Mouse (Mus musculus) hindbrain, postnatal 0 days (tissue): ENCODE data around the gene Wipf1. TPM values are rescaled to one million over a fixed set of nuclear protein-coding genes. Genes with fewer than 3 reads are reported as not detected.

ENCODE experiments used
- ATAC-seq: fragments of 200-750 bp; cut with Nextera tagmentation; 2 replicates; pipeline ENCODE4 v1.8.0; 2017; ENCODE audit warnings: mild to moderate bottlenecking, moderate TSS enrichment, moderate library complexity
- DNase-seq: peaks from one replicate; pipeline ENCODE4 v3.0.0-alpha.2; 2015; ENCODE audit warnings: low spot score
- H3K27ac ChIP-seq: fragments of 300-500 bp; sonication (generic); 2 replicates; pipeline ENCODE4 v1.5.1; 2014; ENCODE audit warnings: mild to moderate bottlenecking
- H3K27me3 ChIP-seq: fragments of 300-500 bp; sonication (generic); 2 replicates; pipeline ENCODE4 v1.6.1; 2014; ENCODE audit warnings: low read length, mixed read lengths; ENCODE audit not compliant: insufficient read depth
- H3K36me3 ChIP-seq: fragments of 300-500 bp; sonication (generic); 2 replicates; pipeline ENCODE4 v1.6.1; 2014; ENCODE audit warnings: low read length, mixed read lengths; ENCODE audit not compliant: insufficient read depth
- H3K4me1 ChIP-seq: fragments of 300-500 bp; sonication (generic); 2 replicates; pipeline ENCODE4 v1.6.1; 2014; ENCODE audit warnings: antibody characterized with exemption, low read length, mixed read lengths; ENCODE audit not compliant: insufficient read depth
- H3K4me2 ChIP-seq: fragments of 300-500 bp; sonication (generic); 2 replicates; pipeline ENCODE4 v1.6.1; 2014; ENCODE audit warnings: low read depth, mild to moderate bottlenecking, low read length, moderate library complexity, mixed read lengths
- H3K4me3 ChIP-seq: fragments of 300-500 bp; sonication (generic); 2 replicates; pipeline ENCODE4 v1.5.1; 2014; ENCODE audit warnings: low read length
- H3K9ac ChIP-seq: fragments of 300-500 bp; sonication (generic); replicated peaks from 2 replicates; pipeline ENCODE4 v1.6.1; 2014; ENCODE audit warnings: mild to moderate bottlenecking, low read length, moderate library complexity, mixed read lengths
- H3K9me3 ChIP-seq: fragments of 300-500 bp; sonication (generic); 2 replicates; pipeline ENCODE4 v1.6.1; 2016; ENCODE audit warnings: low read length, mixed read lengths
- CTCF ChIP-seq: IDR thresholded peaks from 2 replicates; pipeline ENCODE4 v1.5.1; 2016; ENCODE audit warnings: antibody characterized with exemption, control low read depth, low read depth
- WGBS: fragments of 180-500 bp; shearing (Covaris S2); extraction: QIAGEN DNeasy Blood & Tissue Kit; methylation state at CpG from one replicate; pipeline ENCODE4 v1.1.7; 2014; 5-methylcytosine and 5-hydroxymethylcytosine counted together
- polyA plus RNA-seq: library from polyadenylated mRNA; unstranded; fragments of >200 nt; fragmentation: Nextera tagmentation; extraction: Ambion mirVana; gene quantifications from 2 replicates; pipeline ENCODE4 v1.2.1, GENCODE M21; 2015
- total RNA-seq: library from RNA; depleted of rRNA; stranded (reverse); fragments of >200 nt; gene quantifications from 2 replicates; pipeline ENCODE4 v1.2.3, GENCODE M21; 2014; rRNA removed

Gene Wipf1
- 2.4 and 3.0 TPM in 2 replicates for total RNA-seq
- polyA plus RNA-seq, result 2.6 TPM in 2 replicates

DNA sequence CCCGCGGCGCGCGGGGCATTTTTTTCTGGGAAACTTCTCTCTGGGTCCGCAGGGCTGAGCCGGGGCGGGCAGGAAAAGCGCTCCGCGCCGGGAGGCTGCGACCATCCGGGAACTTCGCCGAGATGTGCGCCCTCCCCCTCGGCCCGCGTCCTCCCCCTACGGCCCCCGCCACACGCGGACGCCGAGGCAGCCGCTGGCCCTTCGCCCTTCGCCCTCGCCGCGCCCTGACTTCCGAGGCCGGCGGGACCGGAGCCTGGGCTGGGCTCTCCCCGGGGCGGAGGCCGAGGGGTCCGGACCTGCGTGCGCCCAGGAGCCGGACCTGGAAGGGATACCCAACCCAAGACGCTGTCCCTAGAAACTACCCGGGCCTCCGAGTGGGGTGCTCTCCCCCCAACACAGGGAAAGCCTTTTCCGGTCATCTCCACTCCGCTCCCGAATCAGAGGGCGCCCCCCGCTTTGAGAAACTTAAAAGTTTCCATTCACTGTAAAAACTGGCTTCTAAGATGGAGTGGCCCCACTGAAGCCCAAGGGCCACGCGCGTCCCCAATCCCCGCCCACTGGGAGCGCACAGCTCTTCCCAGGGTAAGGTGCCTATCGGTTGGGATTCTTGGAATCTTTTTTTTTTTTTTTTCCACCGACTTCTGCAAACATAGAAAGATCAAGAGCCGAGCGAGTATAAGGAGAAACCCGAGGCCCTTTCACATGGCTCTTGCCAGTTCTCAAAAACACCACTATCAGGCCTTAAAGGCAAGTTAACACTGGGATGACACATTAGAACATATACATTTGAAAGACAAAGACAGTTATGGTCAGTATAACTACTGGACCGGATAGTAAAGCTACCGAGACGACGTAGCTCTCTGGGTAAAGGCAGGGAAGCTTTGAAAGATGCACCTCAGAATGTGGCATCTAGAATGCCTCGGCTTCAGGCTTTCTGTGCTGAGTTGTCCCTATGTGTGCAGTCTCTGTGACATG, at the start of gene Wipf1:
Gene Wipf1, minus strand, starts transcription at position 379 of the 975 bp plus-strand sequence.
- Histone ChIP-seq H3K9ac (peak within 1 kb of the TSS; percentile 67), H3K27ac (peak within 1 kb of the TSS; percentile 68), H3K4me3 (peak within 1 kb of the TSS; percentile 82), H3K36me3 (no peaks in the 10 kb centered on the region), H3K27me3 (0 out of 2 replicates have a peak, but pooled peaks cover 5% of the 10 kb centered on the region), H3K4me1 (no peaks in the 10 kb centered on the region), H3K9me3 (no peaks in the 10 kb centered on the region), H3K4me2 (peak within 1 kb of the TSS; percentile 95)
- WGBS, result 2% methylated on average over 58 of the region's 66 CpGs
- no peak for TF ChIP-seq CTCF
- DNase-seq, result peak; percentile 77
- peak; percentile 88 for ATAC-seq

DNA sequence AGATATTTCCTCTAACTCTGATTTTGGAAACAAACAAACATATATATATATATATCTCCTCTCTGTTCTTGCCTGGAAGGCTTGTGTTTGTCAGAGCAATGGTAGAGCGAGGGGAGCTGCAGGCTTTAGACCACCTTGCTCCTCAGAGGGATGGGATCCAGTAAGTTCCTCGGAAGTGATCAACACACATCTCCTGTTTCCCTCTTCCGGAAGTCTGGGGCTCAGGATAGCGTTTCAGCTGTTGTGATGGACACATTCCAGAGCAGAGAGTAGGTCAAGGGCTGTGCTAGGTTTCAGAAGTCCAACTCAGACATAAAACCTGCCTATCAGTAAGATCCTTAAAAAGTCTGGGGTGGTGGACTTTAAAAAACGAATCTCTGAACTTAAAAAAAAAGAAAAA, 49.6 kb upstream of the Wipf1 start:
- H3K9me3 ChIP-seq, result no peaks in the 10 kb centered on the region
- H3K27me3 ChIP-seq, result no peaks in the 10 kb centered on the region
- no peak overlapping the region for H3K4me3 ChIP-seq
- ATAC-seq, result no peak
- no peak overlapping the region for H3K9ac ChIP-seq
- 71% methylated on average over 5 of the region's 5 CpGs for WGBS
- H3K27ac ChIP-seq, result no peak overlapping the region
- H3K4me1 ChIP-seq, result no peaks in the 10 kb centered on the region
- DNase-seq, result no peak
- TF ChIP-seq CTCF, result no peak
- no peak overlapping the region for H3K4me2 ChIP-seq
- no peaks in the 10 kb centered on the region for H3K36me3 ChIP-seq

DNA sequence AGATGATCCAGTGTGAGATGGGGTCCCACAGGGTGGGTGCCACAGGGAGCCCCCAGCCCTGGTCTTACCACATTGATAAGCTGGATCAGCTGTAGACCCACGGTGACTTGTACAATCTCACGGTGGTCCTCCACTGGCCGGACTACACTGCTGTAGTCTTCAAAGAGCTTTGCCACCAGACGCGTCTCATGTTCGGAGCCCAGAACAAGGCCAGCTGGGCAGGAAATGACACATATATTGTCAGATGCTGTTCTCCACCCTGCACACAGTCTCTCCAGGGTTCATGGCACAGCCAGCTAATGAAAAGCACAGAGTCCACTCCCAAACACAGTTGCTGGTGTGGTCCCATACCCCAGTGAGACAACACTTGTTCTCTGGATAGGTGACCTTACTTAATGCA, 44.9 kb upstream of the Wipf1 start:
- no peak overlapping the region for H3K4me3 ChIP-seq
- DNase-seq (no peak), ATAC-seq (no peak)
- no peaks in the 10 kb centered on the region for H3K4me1 ChIP-seq
- H3K27ac ChIP-seq, result no peak overlapping the region
- H3K4me2 ChIP-seq, result no peak overlapping the region
- TF ChIP-seq CTCF, result no peak
- H3K36me3 ChIP-seq, result no peaks in the 10 kb centered on the region
- no peak overlapping the region for H3K9ac ChIP-seq
- no peaks in the 10 kb centered on the region for H3K9me3 ChIP-seq
- 81% methylated on average over 6 of the region's 6 CpGs for WGBS
- H3K27me3 ChIP-seq, result no peaks in the 10 kb centered on the region

DNA sequence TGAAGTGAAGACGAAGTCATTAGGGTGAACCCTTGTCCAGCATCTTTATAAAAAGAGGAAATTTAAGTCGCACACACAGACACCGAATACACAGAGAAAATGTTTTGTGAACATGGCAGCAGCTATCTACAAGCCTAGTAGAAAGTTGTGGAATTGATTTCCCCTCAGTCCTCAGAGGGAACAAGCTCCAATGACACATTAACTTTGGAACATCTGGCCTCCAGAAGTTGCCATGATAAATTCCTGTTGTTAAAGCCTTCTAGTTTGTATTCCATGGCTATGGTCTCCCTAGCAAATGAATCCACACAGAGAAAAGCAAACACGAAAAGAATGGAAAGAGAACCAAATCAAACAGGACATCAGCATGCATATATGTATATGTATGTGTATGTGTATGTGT, 44.0 kb upstream of the Wipf1 start:
- H3K27ac ChIP-seq, result no peak overlapping the region
- H3K4me2 ChIP-seq, result no peak overlapping the region
- no peak overlapping the region for H3K4me3 ChIP-seq
- H3K4me1 ChIP-seq, result no peaks in the 10 kb centered on the region
- 85% methylated on average over 4 of the region's 4 CpGs for WGBS
- no peak overlapping the region for H3K9ac ChIP-seq
- no peaks in the 10 kb centered on the region for H3K9me3 ChIP-seq
- ATAC-seq (no peak), DNase-seq (no peak)
- no peak for TF ChIP-seq CTCF
- no peaks in the 10 kb centered on the region for H3K36me3 ChIP-seq
- no peaks in the 10 kb centered on the region for H3K27me3 ChIP-seq

DNA sequence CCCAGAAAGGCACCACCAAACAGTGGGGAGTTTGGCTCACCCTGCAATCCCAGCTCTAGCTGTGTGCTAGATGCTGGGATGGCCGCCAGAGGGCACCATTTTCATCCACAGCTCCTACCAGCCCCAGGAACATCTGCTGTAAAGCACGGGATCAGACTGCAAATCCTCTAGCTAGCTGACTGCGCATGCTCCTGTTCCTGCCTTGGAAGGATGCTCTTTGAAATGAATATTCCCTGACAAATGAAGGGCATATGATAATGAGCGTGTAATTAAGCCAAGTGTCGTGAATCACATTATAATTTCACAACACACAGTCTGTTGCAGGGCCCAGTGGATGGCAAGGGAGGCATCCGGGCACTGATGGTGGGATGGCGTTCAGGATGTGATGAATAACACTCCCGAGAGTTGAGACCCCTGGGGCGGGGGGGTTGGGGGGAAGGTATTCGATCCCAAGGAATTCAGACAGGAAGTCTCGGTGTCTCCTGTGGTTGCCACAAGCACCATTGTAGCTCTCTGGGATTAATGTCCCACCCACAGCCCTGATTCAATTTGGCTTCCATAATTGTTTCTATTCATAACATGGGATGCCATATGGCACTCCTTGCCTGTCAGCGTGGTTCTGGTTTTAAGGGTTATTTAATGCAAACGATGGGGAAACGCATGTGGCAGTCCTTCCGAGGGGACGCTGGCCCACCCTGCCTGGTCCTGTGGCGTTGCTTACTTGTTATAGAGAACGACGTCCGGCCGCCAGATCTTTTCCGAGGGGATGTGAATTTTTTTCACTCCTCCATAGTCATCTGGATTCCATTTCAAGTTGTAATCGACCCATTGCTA, 43.2 kb upstream of the Wipf1 start:
- no peaks in the 10 kb centered on the region for H3K36me3 ChIP-seq
- peak; percentile 97 for TF ChIP-seq CTCF
- 11% methylated on average over 23 of the region's 23 CpGs for WGBS

DNA sequence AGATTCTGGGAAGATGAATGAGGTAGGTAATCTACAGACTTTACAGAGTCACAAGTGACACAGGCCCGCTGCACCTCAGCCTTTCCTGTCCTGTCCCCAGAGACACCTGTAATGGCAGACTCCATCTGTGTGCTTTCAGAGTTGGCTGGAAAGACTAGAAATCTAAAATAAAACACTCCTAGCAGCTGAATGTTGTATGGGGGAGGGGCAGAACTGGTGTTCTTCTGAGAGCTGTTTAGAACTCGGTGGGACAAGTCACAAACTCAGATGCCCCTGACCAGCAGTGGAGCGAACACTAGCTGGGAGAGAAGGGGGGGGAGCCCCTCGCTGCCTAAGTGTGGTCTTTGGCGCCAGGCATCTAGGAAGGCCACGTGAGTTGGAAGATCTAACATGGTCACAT, 42.4 kb upstream of the Wipf1 start:
- WGBS, result 68% methylated on average over 6 of the region's 6 CpGs
- TF ChIP-seq CTCF, result no peak
- no peaks in the 10 kb centered on the region for H3K4me1 ChIP-seq
- H3K9ac ChIP-seq, result no peak overlapping the region
- no peaks in the 10 kb centered on the region for H3K9me3 ChIP-seq
- H3K4me3 ChIP-seq, result no peak overlapping the region
- H3K27me3 ChIP-seq, result no peaks in the 10 kb centered on the region
- no peak overlapping the region for H3K4me2 ChIP-seq
- DNase-seq (no peak), ATAC-seq (no peak)
- H3K36me3 ChIP-seq, result no peaks in the 10 kb centered on the region
- no peak overlapping the region for H3K27ac ChIP-seq

More for the DNA sequence above, 43.2 kb upstream of the Wipf1 start:
- Histone ChIP-seq H3K4me1 (no peaks in the 10 kb centered on the region), H3K27ac (peak overlapping the region; percentile 71), H3K9me3 (no peaks in the 10 kb centered on the region), H3K4me2 (peak overlapping the region; percentile 55), H3K9ac (peak overlapping the region; percentile 18), H3K4me3 (peak overlapping the region; percentile 23), H3K27me3 (no peaks in the 10 kb centered on the region)
- DNase-seq (peak; percentile 96), ATAC-seq (peak; percentile 95)
